Mouse (Mus musculus): ENCODE results near the gene Zfp217. TPM values are rescaled to one million over a fixed set of nuclear protein-coding genes. Genes with fewer than 3 reads are reported as not detected.

Gene Zfp217
- total RNA-seq, 2 experiments from 2014 or later: 4.5 to 5.5 TPM

DNA sequence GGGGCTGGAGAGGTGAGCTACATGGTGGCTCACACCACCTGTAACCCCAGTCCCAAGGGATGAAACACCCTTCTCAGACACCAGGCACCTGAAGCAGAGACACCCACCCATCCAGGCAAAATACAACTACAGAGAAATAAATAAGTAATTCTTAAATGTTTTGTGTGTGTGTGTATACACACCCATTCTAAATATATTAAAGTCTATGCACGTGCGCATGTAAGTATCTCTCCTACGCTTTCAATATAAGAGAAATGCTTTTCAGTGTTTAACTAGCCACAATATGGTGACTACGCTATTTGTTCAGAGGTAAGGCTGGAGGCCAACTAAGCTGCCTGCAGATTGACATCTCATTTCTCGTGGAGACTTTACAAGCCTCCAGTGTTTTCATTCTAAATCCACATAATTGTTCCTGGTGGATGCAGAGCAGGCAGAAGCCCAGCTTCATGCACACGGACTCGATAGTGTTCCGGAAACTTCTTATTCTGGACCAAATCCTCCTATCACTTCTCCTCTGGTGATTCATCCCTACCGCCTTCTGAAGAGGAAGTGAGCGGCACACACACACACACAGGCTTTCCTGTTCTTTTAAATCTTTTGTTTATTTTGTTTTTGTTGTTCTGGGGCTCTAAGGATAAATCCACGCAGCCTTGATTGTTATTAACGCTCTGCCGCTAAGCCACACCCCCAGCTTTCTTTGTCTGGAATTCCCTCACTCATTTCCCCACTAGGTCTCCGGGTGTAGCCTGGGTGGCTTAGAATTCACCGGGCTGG is 12.1 kb upstream of the Zfp217 start:
- no peak for DNase-seq (ENCODE audit: low spot score in 2 of 2)

DNA sequence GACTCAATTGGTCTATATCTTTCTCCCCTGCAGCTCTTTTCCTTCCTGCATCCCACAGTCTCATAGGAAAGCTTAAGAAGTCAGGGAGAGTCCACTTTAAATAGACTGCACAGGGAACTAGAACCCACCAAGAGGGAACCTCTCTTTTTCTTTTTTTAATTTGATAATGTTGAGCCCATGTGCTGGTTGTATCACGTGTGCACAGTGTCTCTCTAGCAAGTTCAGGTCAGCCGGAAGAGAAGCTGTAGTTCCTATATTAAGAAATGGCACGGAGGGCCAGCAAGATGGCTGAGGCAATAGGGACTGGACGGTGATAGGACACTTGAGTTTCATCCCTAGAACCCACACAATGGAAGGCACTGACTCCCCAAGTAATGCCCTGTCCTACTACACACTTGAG is 11.1 kb upstream of the Zfp217 start:
- no peak for DNase-seq (ENCODE audit: low spot score in 2 of 2)

DNA sequence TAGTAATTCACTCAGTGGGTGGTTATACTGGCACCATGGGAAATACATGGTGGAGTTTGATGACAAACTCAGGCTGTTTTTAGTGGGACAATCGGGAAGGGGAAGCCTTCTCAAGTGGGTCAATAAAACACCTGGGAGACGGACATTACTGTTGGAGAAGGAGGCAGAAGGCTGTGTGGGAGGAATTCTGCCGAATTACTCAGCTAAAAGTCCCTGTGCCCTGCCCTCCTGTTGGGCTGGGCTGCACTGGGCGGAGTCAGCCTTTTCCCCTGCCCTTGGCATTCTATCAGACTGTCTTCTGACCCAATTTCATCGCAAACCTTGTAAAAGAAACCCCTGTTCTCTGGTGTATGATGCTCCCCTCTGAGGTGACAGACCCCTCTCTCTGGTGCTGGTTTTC is 10.3 kb upstream of the Zfp217 start:
- no peak for DNase-seq (ENCODE audit: low spot score in 2 of 2)

DNA sequence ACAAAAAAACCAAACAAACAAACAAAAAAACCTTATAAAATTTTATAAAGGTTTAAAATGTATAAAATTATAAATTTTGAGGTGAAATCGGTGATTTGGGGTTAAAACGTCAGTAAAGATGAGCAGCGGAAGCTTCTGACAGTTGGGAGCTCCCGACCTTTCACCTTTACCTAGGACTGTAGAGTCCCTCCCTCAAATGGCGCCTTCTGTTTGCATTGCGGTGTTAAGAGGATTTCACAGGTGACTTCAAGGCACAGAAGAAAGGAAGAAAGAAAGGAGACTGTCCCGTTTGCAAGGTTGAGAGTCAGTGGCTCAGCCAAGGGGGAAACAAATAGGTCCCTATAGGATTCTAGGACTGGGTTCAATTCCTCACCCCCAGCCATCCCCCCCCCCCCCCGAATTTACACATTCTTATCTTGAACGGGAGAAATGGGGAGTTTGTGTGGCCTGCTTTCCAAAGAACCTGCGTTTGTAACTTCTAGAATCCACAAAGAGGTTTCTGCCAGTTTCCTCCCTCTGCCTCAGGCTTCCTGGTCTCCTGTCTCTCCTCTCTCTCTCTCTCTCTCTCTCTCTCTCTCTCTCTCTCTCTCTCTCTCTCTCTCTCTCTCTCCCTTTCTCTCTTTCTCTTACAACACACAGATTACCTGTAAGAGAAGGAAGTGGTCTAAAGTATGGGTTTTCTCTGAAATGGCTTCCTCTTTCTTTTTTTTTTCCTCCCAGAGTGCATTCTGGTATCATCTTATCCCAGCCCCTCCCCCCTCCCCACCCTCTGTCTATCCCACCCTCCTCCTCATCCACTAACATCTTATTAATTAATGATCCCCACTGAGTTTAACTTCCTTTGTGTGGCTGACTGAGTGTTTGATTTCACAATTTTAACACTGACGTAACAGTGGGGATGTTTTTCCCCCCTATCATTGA is 9.6 kb upstream of the Zfp217 start:
- DNase-seq (ENCODE audit: low spot score in 2 of 2): no peak

- peak; percentile 28 to 47 for DNase-seq (ENCODE audit: low spot score in 2 of 2)
These were observed 7.3 kb upstream of the Zfp217 start for GRCm38 (mm10) chr2:170155089-170155740.

GRCm38 (mm10) chr2:170154738-170155088 is 6.8 kb upstream of the Zfp217 start:
- DNase-seq (ENCODE audit: low spot score in 2 of 2): no peak

- no peak for DNase-seq (ENCODE audit: low spot score in 2 of 2)
These were observed 6.4 kb upstream of the Zfp217 start for GRCm38 (mm10) chr2:170154301-170154721.

DNA sequence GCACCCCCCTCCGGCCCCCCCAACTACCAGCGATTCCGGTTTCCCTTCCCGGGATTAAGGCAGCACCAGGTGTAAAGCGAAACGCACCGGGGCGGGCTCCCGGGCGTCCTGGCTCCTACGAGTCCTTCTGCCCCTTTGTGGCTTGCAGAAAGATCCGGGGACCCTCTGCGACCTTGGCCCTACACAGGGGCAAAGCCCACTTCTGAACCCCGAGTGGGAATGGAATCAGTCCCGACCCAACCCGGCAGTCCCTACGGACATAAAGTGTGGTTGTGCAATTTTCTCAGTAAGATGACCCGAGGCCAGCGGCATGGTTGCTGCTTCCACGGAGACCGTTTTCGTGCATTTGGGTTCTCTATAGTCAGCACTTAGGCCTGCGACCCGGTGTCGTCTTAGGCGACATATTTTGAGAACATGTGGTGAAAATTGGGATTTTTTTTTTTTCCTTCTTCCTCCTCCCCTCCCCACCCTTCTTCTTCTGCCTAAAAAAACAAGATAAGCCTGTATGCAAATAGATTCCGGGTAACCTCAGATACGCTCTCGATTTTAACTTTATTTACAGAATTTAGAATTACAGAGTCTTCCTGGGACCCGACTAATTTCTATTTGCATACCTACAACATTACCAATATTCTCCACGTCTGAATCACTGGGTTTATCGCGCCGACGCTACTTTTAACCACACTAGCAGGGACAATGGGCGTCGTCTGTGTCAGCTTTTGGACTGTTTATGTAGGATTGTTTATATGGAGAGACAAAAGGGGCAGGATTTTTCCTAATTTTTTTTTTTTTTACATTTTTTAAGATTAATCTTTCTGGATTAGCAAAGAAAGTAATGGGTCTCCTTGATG is 5.7 kb upstream of the Zfp217 start:
- DNase-seq (ENCODE audit: low spot score in 2 of 2): peak in 1 of 2 experiments; percentile 19

GRCm38 (mm10) chr2:170152856-170153255 is 5.0 kb upstream of the Zfp217 start:
- DNase-seq (ENCODE audit: low spot score in 2 of 2): no peak

DNA sequence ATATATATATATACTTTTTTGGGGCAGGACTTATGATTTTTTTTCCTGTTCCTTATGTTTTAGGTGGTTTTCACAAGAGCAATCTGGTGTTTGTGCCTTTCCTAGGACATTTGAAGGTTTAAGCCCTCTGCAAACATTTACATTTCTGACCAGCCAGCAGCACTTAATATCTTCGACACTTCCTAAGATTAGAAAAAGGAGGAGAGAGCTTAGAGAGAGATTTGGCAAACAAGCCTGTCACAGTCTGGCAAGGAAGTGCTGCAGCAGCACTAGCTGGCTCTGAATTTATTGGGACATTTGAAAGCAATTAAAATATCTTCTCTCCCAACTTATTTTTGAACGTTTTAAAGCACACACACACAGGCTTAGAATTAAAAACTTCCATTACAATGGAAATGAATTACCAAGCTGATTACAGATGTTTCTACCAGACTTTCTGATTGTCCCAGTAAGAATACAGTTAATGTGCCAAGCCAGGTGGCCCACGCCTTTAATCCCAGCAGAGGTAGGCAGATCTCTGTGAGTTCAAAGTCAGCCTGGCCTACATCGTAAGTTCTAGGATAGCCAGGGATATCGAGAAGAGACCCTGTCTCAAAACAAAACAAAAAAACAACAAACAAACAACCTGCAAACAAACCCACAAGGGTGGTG is 4.3 kb upstream of the Zfp217 start:
- no peak for DNase-seq (ENCODE audit: low spot score in 2 of 2)

DNA sequence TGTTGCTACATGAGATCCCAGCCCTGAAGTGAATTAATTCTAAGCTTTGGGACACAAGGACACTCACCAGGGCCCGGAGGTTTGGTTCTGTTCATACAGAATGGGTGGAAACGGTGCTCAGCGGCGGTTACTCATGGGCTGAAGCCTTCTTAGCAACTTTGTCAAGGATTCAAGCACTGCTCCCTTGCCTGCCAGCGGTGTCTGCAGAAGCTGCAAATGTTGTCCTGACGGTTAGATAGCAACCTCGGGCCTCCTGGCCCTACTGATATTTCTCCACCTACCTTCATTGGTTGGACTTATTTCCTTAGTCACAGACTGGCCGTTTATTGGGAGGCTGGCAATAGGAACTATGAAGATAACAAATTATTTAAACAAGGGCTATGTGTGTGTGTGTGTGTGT is 3.6 kb upstream of the Zfp217 start:
- DNase-seq (ENCODE audit: low spot score in 2 of 2): no peak

- no peak for DNase-seq (ENCODE audit: low spot score in 2 of 2)
These were observed 925 bp upstream of the Zfp217 start for GRCm38 (mm10) chr2:170148828-170149227.

GRCm38 (mm10) chr2:170147170-170147569 is 733 bp downstream of the Zfp217 start:
- DNase-seq (ENCODE audit: low spot score in 2 of 2): no peak

- no peak for DNase-seq (ENCODE audit: low spot score in 2 of 2)
These were observed 3.6 kb downstream of the Zfp217 start for GRCm38 (mm10) chr2:170144343-170144742.

GRCm38 (mm10) chr2:170143861-170144260 is 4.0 kb downstream of the Zfp217 start:
- DNase-seq (ENCODE audit: low spot score in 2 of 2): no peak

GRCm38 (mm10) chr2:170142542-170142941 is 5.4 kb downstream of the Zfp217 start:
- DNase-seq (ENCODE audit: low spot score in 2 of 2): no peak

GRCm38 (mm10) chr2:170141481-170141880 is 6.4 kb downstream of the Zfp217 start:
- no peak for DNase-seq (ENCODE audit: low spot score in 2 of 2)

DNA sequence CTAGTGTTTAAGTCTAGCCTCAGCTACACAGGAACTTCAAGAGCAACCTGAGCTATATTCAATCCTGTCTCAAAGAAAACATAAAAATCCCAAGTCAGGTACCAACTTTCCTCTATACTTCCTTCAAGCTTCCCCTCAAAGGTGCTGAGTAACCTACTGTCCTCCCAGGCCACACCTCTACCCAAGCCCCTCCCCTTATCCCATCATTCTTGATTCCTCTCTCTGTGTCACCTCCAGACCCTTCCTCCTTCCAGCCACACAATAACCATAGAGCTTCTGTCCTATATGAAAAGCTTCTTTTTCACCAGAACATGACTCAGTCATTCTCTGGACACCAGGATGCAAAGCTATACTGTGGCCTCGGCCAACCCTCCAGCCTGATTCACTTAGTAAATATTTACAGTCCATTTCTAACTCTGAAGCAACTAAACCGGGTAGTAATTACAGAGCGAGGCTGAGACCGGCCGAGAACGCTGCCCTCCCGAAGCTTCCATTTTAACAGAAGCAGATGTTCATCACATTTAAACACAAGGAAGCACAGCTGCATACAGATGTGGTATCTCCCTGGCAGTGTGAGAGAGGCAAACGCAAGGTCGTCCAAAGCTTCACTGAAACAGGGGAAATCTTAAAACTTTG is 8.4 kb downstream of the Zfp217 start:
- no peak for DNase-seq (ENCODE audit: low spot score in 2 of 2)

DNA sequence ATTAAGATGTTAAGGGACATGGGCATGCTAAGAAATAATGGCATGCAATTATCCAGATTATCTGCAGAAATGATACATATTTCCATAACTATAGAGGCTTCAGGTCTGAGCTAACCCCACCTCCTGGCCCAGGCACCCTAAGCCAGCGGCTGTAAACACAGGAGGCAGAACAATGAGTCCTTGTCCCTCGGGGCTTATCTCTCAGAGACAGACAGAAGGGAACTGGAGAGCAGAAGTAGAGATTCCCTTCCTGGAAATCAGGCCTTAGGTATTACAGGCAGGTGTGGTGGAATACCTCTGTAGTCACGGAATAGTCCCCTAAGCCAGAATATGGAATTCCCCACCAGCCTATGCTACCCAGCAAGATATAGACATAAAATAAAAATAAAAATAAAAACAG is 11.0 kb downstream of the Zfp217 start:
- DNase-seq (ENCODE audit: low spot score in 2 of 2): no peak

- no peak for DNase-seq (ENCODE audit: low spot score in 2 of 2)
These were observed 12.1 kb downstream of the Zfp217 start for GRCm38 (mm10) chr2:170135820-170136219.
